Mouse (Mus musculus): Measurements from ENCODE around the gene Epb41l5. TPM values are rescaled to one million over a fixed set of nuclear protein-coding genes. Genes with fewer than 3 reads are reported as not detected.

The Epb41l5 gene
- total RNA-seq, 2 experiments from 2014 or later = 1.8 to 2.1 TPM

DNA sequence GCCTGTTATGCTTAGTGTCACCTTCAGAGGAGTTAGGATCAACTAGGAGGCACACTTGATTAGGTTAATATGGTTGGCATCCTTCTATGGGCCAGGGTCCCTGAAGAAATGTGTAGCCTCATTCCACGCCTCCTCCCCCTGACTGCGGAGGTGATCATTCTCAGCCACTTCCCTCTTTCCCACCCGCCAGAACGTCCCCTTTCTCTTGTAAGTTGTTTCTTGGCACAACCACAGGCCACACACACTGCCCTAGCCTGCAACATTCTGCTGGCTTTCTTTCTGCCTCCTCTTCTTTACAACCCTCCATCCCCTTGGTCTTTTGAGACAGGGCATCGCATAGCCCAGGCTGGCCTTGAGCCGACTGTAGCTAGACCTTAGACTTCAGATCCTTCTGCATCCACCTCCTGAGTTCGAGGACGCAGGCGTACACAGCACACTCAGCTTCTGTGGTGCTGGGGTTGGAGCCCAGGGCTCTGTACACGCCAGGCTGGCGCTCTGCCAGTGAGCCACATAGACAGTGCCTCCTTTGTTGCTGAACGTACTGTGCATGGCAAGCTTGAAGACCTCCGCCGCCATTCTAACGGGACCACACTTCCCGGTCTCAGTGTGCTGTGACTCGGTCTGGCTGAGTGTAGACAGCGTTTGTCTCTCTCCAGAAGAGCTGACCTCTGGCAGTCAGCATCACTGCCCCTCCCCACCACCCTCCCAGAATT is 115.6 kb downstream of the Epb41l5 start:
- no peak for DNase-seq

DNA sequence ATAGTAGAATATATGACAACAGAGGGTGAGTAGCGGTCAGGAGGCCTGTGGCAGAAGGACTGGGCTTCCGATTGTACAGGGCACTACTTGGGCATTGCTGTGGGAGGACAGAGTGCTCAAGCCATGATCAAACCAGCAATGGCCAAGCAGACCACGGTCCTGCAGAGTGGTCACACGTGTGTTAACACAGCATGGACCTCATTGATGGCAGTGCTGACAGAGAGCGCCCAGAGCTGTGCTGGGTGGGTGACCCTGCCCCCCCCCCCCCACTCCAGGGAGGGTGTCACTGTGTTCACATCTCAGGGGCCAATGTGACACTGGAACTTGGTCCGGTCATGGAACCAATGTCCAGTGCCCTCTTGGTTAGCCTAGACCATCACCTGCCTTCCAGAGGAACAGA is 116.6 kb downstream of the Epb41l5 start:
- no peak for DNase-seq

DNA sequence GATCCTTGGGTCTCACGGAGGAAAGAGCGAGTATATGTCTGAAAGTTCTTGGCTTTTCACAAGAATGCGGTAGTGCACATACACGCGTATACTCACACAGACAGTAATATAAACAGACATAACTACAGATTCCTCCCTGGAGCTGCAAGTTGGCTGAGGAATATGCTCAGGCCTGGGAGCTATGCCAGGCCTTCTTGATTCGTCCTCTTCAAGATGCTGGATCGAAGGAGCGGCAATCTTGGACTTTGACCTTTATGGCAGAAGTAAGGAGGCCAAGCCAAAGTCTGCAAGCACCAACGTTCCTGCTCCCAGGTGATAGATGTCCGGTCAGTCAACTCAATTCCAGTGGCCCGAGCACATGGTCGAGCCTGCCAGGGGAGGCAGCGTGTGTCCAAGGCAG is 117.9 kb downstream of the Epb41l5 start:
- DNase-seq = no peak

- DNase-seq = peak; percentile 91
These were observed 122.9 kb downstream of the Epb41l5 start, which contains the start of gene Tmem185b for GRCm38 (mm10) chr1:119525689-119526591. Tmem185b (plus strand) TSS chr1:119526160.

- DNase-seq = no peak
These were observed 123.8 kb downstream of the Epb41l5 start for GRCm38 (mm10) chr1:119525004-119525444.

DNA sequence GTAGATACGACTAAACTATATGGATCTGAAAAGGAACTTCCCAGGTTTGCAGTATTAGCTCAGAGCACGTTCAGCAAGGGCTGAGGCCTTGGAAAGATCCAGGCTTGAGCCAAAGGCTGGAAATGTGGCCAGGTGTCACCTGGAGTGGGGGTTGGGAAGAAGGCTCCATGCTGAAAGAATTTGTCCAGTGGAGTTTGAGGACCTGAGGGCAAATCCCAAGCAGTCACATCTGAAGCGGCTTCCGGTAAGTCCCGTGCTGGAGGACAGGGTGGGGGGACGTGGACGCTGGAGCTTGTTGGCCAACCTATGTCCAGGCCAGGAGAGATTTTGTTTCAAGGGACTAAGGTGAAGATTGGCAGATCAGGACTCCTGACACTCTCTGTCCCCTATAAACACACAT is 125.0 kb downstream of the Epb41l5 start:
- no peak for DNase-seq

GRCm38 (mm10) chr1:119523369-119523768 is 125.4 kb downstream of the Epb41l5 start:
- DNase-seq = no peak

GRCm38 (mm10) chr1:119522726-119523125 is 126.1 kb downstream of the Epb41l5 start:
- DNase-seq = no peak

- no peak for DNase-seq
These were observed 127.1 kb downstream of the Epb41l5 start for GRCm38 (mm10) chr1:119521681-119522080.

DNA sequence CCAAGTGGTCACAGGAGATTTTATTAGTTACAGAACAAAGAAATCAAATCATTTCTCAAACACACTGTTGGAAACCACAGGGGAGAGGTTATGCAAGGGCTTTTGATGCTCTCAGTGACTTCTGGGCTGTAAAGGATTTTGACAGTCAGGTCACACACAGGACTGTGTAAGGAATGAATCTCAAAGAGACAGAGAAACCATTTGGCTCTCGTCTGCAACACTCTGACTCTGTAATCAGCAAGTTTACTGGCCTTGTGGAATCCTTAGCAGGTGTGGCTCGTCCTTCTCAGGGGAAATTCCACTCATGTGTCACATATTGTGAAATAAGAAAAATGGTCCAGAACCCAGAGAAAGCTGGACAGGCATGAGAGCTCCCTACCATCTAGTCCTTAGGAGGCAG is 127.8 kb downstream of the Epb41l5 start:
- DNase-seq = no peak

DNA sequence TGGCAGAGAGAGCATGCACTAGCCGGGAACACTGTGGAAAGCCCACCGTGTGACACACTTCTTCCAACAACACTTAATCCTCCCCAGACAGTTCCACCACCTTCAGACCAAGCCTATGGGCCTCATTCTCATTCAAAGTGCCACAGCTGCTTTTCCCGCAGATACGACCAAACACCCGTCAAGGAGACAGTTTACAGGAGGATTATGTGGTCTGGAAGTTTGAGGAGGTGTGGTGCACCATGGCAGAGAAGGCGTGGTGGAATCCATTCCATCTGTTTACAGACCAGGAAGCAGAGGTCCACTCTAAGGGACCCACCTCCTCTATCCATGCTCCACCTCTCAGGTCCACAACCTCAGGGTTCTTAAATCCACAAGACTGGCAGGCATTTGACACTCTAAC is 129.5 kb downstream of the Epb41l5 start:
- DNase-seq = no peak

- no peak for DNase-seq
These were observed 130.0 kb downstream of the Epb41l5 start for GRCm38 (mm10) chr1:119518786-119519185.

DNA sequence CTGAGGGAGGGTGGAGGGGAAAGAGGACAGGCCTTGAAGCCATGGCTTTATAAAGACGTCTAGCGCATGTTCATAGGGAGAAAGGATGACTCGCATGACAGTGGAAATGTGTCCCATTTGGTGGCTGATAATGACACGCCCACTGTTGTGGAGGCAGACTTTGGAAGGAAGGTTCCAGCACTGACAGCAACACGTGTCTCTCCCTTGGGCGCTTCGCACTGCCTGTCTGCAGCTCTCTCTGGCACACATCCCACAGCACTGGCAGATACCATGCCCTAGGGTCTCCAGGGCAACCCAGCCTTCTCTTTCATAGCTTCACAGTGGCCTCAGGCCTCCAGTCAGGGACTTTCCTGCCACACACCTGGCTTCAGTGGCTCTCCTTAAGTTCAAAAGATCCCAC is 130.7 kb downstream of the Epb41l5 start:
- no peak for DNase-seq

GRCm38 (mm10) chr1:119510857-119511256 is 137.9 kb downstream of the Epb41l5 start:
- no peak for DNase-seq

DNA sequence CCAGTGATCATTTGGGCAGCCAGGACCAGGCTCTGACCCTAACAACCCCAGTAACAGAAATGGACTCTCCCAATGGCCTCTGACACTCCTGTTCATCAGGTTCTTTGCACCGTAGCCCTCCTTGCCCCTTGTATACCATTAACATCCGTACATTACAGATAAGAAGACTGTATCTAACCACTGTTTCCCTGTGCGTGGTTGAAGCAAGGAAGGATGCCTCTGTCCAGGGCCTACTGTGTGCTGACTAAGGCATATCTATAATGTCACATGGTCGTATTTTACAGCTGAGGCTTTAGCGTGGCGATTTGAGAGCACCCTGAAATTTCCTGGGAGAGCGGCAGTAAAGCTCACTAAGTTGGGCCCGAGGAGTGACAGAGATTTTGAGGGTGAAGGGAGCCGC is 138.4 kb downstream of the Epb41l5 start:
- DNase-seq = no peak

DNA sequence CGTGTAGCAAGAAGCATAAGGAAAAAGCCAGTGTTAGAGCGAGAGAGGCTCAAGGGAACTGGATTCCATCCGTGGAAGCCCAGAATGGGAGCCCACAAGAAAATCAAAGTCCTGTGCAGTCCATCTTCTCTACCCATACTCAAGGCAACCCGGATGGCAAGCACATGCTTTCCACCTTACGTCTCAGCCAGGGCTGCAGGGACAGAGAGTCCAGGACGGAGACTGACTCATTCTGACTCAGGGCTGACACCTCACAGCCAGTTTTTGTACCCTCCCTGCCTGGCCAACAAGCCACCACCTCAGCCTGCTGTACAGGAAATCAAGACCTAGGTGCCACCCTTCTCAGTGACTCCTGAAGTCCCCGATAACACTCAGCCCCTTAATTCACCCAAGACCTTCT is 139.3 kb downstream of the Epb41l5 start:
- DNase-seq = no peak

- peak; percentile 34 for DNase-seq
These were observed 140.3 kb downstream of the Epb41l5 start for GRCm38 (mm10) chr1:119508548-119508947.

DNA sequence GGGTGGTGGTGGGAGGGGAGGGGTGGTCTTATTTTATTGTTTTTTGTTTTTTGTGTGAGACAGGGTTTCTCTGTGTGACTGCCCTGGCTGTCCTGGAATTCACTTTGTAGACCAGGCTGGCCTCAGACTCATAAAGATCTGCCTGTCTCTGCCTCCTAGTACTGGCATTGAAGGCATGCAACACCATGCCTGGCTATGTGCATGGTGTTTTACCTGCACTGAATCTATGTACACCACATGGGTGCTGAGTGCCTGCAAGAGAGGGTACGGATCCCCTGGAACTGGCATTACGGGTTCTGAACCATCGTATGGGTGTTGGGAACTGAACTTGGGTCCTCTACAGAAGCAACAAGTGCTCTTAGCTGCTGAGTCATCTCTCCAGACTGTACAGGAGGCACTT is 142.8 kb downstream of the Epb41l5 start:
- DNase-seq = no peak

DNA sequence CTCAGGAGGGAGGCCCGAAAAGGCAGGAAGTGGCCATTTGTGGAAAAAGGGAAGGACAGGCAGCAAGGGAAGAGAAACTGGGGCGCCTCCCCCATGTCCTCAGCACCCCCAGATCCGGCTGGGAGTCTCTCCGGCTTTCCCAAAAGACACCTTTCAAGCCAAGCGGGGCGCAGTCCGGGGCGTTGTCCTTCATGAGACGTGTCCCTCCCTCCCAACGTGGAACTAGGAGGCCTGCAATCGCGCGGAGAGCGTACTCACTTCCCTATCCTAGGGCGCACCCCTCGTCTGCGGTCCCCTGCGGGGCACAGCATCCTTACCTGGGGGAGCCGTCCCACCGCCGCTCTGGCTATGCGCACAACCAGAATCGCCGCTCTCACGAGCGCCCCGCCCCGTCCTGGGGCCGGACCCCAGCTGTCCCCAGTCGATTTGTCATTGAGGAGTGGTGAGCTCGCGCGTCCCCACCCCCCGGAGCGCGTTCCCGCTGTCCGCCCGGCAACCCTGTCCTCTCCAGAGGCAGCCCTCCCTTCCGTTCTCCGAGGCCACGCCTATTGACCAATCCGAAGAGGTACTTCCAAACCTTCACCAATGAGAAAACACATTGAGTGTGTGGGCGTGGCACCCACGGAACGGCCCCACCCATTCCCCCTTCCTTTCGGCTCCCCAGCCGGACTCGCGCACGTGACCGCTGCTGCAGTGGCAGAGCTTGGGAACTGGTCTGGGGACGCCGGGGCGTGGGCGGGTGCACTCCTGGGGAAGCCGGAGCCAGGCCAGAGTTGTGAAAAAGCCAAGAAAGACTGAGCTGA is 144.3 kb downstream of the Epb41l5 start, which contains the start of gene Ralb:
Ralb (minus strand) TSS at position 535 of the 803 bp plus-strand sequence.
- peak; percentile 98 for DNase-seq

DNA sequence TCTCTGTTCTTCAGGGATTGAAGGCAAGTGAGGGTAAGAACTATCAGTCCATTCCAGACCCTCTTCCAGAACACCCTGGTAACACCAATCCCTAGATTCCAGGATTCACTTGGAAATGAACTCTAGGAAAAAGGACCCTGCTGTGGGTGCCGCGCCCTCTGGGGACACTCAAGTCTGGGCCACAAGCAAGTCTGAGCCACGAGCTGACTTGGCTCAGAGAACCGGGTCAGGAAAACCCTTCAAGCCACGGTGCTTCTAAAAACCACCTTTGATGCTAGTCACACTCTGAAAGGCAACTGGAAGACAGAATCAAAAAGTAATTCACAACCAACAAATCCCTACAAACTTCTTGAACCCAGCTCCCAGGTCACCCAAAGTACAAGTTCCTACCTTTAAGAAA is 145.0 kb downstream of the Epb41l5 start:
- DNase-seq = no peak

DNA sequence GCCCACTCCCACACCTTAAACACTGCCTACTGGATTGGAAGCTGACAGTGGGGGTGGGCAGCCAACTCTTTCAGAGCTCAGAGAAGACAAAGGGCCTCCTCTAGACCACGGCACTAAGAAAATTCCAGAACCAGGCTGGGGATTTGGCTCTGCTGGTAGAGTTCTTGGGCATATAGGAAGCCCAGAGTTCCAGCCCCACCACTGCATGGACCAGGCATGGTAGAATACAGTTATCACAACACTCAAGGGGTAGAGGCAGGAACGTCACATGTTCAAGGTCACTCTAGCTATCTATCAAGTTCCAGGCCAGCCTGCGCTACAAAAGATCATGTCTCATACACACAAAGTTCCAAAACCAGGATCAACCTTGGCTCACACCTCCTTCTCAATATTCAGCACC is 145.6 kb downstream of the Epb41l5 start:
- no peak for DNase-seq

DNA sequence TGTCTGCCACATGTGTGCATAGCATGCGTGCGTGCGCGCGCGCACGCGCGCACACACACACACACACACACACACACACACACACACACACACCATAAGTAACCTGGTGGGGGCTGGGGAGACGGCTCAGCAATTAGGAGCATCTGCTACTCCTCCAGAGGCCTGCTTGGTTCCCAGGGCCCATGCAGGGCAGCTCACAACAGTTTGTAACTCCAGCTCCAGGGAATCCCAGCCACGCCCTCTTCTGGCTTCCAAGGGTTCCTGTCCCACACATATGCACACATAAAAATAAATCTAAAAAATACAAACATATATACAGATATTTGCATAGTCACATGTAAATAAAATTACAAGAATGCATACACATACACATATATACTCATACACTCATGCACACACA is 146.1 kb downstream of the Epb41l5 start:
- no peak for DNase-seq
